Mouse (Mus musculus): Measurements from ENCODE around the gene Cycs. TPM values are rescaled to one million over a fixed set of nuclear protein-coding genes. Genes with fewer than 3 reads are reported as not detected.

Gene Cycs
- total and polyA plus RNA-seq, 3 experiments: 28.0 to 139 (median 83.0) TPM

DNA sequence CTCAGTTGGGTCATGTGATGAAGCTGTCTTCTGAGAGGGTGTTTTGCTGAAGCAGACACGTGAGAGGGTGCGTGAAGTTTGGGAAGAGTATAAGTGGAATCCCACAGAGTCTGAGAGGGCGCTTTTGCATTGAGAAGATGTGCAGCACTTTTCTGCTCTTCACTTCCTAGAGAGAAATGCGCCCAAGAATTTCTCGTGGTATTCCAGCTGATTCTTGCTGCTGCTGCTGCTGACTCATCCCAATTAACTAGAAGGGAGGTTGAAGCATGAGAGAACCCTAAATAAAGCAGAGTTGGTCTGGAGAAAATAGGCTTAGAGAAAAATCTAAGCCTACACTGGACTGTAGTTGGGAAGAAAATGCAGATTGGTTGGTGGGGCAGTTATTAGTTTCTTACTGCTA lies 17.3 kb downstream of the Cycs start:
- Histone ChIP-seq H3K4me3 (ENCODE audit: control insufficient read depth in 1 of 2, insufficient read depth in 1 of 2, low read depth in 2 of 2, low read length in 2 of 2) (no peak overlapping the region), H3K4me1 (ENCODE audit: control insufficient read depth in 1 of 2, insufficient read depth in 2 of 2, low read length in 2 of 2) (peaks cover 0 to 9% of the 10 kb centered on the region in 2 experiments; a peak in 1 of 4 replicates), H3K27me3 (ENCODE audit: control insufficient read depth in 1 of 2, insufficient read depth in 2 of 2, low read length in 2 of 2) (no peaks in the 10 kb centered on the region; a peak in 2 of 4 replicates), H3K79me2 (ENCODE audit: control insufficient read depth, insufficient read depth, low read length, poor library complexity) (no peaks in the 10 kb centered on the region), H3K9ac (ENCODE audit: control insufficient read depth, low read depth, low read length, poor library complexity, severe bottlenecking) (no peak overlapping the region), H3K36me3 (ENCODE audit: control insufficient read depth in 1 of 2, insufficient read depth in 2 of 2, low read length in 2 of 2) (peaks cover 0 to 9% of the 10 kb centered on the region in 2 experiments; a peak in 2 of 4 replicates), H3K9me3 (replicated peaks; ENCODE audit: insufficient read depth, low read length) (no peaks in the 10 kb centered on the region), H3K27ac (ENCODE audit: control insufficient read depth, low read depth, low read length) (no peak overlapping the region)
- TF ChIP-seq NELFE (IDR thresholded peaks at IDR 0.05; ENCODE audit: low read depth, low read length): no peak
- TF ChIP-seq SMC3 (IDR thresholded peaks at IDR 0.05; ENCODE audit: low read depth, low read length): no peak
- no peak for TF ChIP-seq MYC (IDR thresholded peaks at IDR 0.05; ENCODE audit: low read depth, low read length)
- TF ChIP-seq ZKSCAN1 (IDR thresholded peaks at IDR 0.05; ENCODE audit: low read depth, low read length): no peak
- no peak for TF ChIP-seq MYB (IDR thresholded peaks at IDR 0.05; ENCODE audit: low read depth, low read length)
- TF ChIP-seq CTCF (IDR thresholded peaks at IDR 0.05 in 2 of 3, conservative IDR thresholded peaks at IDR 0.05 in 1 of 3; ENCODE audit: control insufficient read depth in 1 of 3, insufficient read depth in 1 of 3, low read depth in 2 of 3, low read length in 3 of 3, poor library complexity in 1 of 3, severe bottlenecking in 1 of 3): no peak
- TF ChIP-seq USF2 (IDR thresholded peaks at IDR 0.05; ENCODE audit: borderline replicate concordance in 1 of 2, insufficient read depth in 1 of 2, low read depth in 1 of 2, low read length in 2 of 2): no peak
- no peak for TF ChIP-seq ELF1 (IDR thresholded peaks at IDR 0.05; ENCODE audit: low read depth, low read length)
- no peak for TF ChIP-seq BHLHE40 (IDR thresholded peaks at IDR 0.05; ENCODE audit: borderline replicate concordance, low read depth, low read length)
- TF ChIP-seq RCOR1 (IDR thresholded peaks at IDR 0.05; ENCODE audit: low read depth, low read length): no peak
- TF ChIP-seq USF1 (IDR thresholded peaks at IDR 0.05; ENCODE audit: low read depth, low read length): no peak
- no peak for TF ChIP-seq GATA1 (IDR thresholded peaks at IDR 0.05; ENCODE audit: low read depth, low read length)
- no peak for TF ChIP-seq RAD21 (IDR thresholded peaks at IDR 0.05; ENCODE audit: low read depth, low read length)
- no peak for TF ChIP-seq MEF2A (IDR thresholded peaks at IDR 0.05; ENCODE audit: extremely low read depth, insufficient replicate concordance, low read depth, low read length, poor library complexity, severe bottlenecking)
- TF ChIP-seq MAZ (IDR thresholded peaks at IDR 0.05; ENCODE audit: low read depth, low read length): no peak
- TF ChIP-seq EP300 (IDR thresholded peaks at IDR 0.05; ENCODE audit: low read depth in 1 of 2, low read length in 2 of 2): no peak
- TF ChIP-seq E2F4 (IDR thresholded peaks at IDR 0.05; ENCODE audit: borderline replicate concordance, low read depth, low read length): no peak
- no peak for TF ChIP-seq MAX (IDR thresholded peaks at IDR 0.05; ENCODE audit: low read length)
- TF ChIP-seq NRF1 (IDR thresholded peaks at IDR 0.05; ENCODE audit: insufficient read depth, low read depth, low read length, poor library complexity, severe bottlenecking): no peak
- TF ChIP-seq TCF12 (IDR thresholded peaks at IDR 0.05; ENCODE audit: low read depth, low read length): no peak
- no peak for DNase-seq (ENCODE audit: low read depth, low spot score)
